Mouse (Mus musculus) heart, adult 2 months (tissue): ENCODE results near the gene 6430571L13Rik.

ENCODE experiments used
- CTCF ChIP-seq: fragments of 200-600 bp; IDR thresholded peaks from 2 replicates; pipeline ENCODE4 v1.8.1; 2022; ENCODE audit warnings: antibody characterized with exemption, mild to moderate bottlenecking, moderate library complexity
- POLR2A ChIP-seq: fragments of 200-500 bp; IDR thresholded peaks from 2 replicates; pipeline ENCODE4 v1.6.1; 2011; ENCODE audit warnings: mild to moderate bottlenecking, low read depth, low read length, control low read depth; ENCODE audit not compliant: insufficient read depth

GRCm38 (mm10) chr9:107340267-107340859 lies at the start of gene 6430571L13Rik:
- TF ChIP-seq POLR2A (no peak), CTCF (0 out of 2 replicates have a peak, but pooled peaks have one; percentile 12)
